Mouse (Mus musculus): ENCODE data around the gene Ipo9.

The Ipo9 gene

DNA sequence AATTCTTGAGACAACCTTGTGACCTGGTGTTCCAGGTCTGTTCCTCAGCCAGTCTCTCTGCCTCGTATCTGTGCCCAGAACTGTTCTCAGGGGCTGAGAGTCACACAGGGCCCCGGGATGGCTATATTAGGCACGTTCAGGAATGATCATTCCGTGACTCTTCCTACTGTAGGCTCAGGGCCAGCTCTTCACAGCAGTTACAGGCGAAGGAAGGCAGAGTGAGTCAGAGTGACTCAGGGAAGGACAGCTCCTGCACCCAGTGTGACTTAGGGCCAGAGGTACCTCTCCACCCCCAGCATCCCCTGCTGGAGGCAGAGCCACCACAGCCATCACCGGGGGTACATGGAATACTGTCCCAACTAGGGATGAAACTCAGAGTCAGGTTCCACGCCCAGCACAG, 63.3 kb downstream of the Ipo9 start:
- no peak for DNase-seq

- DNase-seq = no peak
Measured at GRCm38 (mm10) chr1:135366380-135366779, 63.9 kb downstream of the Ipo9 start.

DNA sequence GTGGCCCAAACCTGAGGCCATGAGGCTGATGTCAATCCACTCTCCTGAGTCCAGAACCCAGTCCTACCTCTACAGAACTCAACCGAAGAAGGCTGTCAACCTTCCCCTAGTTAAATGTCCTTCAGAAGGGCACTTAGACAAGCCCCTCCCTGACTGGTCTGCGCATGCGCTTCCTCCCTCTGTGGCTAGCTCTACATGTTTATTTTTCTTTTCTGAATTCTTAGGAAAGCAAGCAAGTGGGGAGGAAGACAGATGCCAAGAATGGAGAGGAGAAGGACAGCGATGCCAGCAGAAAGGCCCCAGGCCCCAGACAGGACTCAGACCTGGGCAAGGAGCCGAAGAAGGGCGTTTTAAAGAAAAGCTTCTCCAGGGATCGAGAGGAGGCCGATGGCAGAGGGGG, 66.9 kb downstream of the Ipo9 start:
- DNase-seq = no peak

DNA sequence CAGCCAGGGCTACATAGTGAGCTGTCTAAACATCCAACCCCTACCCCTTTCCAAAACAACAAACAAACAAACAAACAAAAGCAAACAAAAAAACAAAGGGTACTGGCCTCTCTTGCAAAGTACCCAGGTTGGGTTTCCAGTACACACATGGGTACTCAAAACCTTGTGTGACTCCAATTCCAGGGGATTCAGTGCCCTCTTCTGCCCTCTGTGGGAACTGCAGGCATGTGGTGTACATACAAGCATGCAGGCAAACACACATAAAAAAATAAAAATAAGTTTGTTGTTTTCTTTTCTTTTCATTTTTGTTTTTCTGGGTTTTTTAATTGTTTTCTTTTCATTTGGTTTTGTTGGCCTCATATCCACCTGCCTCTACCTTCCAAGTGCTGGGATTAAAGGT, 68.2 kb downstream of the Ipo9 start:
- no peak for DNase-seq

DNA sequence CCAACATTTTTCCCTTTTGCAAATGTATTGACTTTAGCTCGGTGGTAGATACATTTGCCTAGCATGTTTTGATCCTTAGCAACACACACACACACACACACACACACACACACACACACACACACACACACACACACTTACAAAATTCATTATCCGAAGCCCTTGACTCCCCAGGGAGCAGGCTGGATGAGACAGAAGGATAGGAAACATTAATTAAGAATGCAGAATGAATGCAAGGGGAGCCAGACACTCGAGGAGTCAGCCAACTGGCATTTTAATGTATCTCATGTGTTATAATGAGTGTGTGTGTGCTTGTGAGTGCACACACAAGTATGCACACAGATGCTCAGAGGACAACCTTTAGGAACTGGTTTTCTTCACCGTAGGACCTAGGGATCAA, 68.8 kb downstream of the Ipo9 start:
- no peak for DNase-seq

DNA sequence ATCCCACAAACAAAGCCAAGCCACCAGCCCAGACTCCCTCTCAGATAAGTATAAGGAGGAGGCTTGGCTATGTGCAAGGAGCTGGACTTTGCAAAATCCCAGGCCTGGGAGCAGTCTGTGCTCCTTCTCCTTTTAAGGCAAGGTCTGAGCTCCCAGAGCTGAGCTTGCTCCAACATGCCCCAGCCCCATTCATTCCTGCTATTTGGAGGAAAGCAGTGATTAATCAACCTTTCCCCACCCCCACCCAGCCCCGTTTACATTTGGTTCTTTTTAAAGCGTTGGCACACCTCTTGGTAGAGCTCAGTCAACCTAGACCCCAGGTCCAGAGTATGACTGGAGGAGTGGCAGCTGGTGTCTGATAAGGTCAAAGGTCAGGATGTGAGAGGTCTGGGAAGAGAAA, 71.2 kb downstream of the Ipo9 start:
- DNase-seq = no peak

DNA sequence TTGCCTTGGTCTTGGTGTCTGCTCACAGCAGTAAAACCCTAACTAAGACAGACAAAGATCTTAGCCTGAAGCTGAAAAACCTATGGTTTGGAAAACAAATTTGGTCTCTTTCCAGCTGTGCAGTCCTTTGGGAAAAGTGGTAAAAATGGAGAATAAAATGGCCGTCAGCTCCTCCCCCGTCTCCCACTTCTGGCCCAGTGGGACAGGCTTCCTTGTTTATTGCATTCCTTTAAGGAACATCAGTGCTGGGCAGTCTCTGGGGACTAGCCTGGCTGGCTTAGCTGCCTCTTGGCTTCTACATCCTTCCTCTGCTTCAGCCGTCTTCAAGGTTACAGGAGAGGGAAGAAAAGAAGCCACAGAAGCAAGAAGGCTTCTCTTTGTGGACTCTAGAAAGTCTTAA, 78.3 kb downstream of the Ipo9 start:
- DNase-seq = no peak

DNA sequence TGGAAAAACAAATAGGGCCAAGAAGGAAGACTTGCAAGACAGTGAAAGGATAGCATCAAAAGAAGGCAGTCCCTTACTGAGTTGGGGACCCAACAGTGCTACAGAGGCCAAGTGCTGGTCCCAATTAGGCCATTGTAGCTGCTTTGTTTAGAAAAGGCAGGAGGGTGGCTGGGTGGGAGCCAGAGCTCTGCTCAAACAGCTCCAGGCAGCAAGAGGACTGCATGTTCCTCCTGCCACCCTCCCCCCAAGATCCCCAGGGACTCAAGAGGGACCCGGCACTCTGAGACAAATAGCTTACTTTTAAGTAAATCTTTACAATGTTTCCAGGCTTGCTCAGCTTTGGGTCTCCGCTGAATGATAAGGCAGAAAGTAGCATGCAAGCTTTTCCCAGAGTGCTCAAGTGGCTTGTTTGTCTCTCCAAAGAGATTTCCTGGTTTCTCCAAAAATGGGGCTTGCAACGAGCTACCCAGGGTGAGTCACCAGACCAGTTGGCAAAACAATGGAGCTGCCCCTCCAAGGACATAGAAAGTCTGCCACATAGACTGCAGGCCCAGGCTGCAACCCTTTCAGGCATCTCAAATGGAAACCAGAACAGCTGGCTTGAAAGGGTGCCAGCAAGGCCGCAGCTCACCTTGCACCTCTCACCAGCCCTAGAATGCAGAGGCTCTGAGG, 82.7 kb downstream of the Ipo9 start:
- no peak for DNase-seq

DNA sequence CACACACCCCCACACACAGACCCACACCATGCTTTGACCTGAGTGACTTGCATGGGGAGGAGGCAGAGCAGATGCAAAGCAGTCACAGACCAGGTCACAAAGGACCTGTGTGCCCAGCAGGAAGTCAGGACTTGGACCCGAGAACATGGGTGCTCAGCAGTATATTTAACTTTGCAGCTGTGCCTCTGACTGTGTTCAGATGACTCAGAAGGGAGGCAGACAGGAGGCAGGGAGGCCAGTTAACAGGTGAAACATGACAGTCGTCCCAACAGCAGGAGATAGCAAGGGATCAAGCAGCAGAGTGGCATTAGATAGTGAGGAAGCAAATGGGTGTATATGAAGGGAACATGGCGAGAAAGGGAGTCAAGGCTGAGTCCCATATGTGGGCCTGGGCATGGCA, 83.4 kb downstream of the Ipo9 start:
- no peak for DNase-seq

DNA sequence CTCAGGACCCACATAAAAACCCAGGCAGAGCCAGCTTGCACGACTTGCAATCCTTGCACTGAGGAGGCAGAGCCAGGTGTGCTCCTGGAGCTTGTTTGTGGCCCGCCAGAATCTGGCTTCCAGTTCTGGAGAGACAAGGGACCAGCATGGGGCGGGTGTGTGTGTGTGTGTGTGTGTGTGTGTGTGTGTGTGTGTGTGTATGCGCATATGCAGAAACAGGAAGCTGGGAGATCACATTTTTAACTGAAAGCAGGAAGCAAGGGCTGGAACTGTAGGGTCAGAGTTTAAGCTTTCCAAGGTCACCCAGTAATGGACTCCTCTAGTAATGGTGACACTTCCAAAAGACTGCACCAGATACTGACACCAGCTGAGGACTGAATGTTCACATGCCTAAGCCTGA, 86.3 kb downstream of the Ipo9 start:
- DNase-seq = no peak

DNA sequence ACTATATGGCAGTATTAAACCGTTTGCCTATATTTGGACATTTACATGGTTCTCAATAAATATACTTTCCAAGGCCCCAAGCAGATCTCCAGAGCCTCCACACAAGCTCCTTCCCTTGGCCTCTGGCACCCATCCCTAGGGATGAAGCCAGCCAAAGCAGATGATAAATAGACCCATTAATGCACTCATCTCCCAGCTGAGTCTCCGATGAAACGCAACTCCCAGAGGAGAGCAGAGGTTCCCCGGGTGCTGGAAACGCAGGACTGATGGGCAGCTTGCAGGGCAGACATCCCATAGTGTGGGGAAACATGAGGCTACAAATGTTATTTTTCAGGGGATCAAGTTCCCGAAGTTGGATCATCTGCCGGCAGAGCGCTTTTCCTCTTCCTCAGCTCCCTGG, 88.4 kb downstream of the Ipo9 start:
- DNase-seq = no peak
